Mouse (Mus musculus): ENCODE results near the gene Lsm2.
"Not testable (repeated sequence)": the region's sequence is repeated elsewhere in the genome, so short reads cannot be mapped to it uniquely, and the experiment has no call there.

Gene Lsm2

GRCm38 (mm10) chr17:34981690-34982180 lies at the start of gene Lsm2:
TSS of gene Lsm2 (plus strand) at chr17:34981862.
- DNase-seq (ENCODE audit: low read depth, low spot score): peak; percentile 92

- no peak for DNase-seq (ENCODE audit: low read depth, low spot score)
These were observed 49.4 kb upstream of the Lsm2 start for GRCm38 (mm10) chr17:34932287-34932686.

GRCm38 (mm10) chr17:34934031-34934430 lies 47.6 kb upstream of the Lsm2 start:
- DNase-seq (ENCODE audit: low read depth, low spot score): no peak

GRCm38 (mm10) chr17:34934830-34935229 lies 46.8 kb upstream of the Lsm2 start:
- DNase-seq (ENCODE audit: low read depth, low spot score): no peak

GRCm38 (mm10) chr17:34937960-34938505 lies 43.6 kb upstream of the Lsm2 start:
- DNase-seq (ENCODE audit: low read depth, low spot score): no peak

GRCm38 (mm10) chr17:34941344-34942041 lies 40.2 kb upstream of the Lsm2 start:
- DNase-seq (ENCODE audit: low read depth, low spot score): no peak

- DNase-seq (ENCODE audit: low read depth, low spot score): no peak
These were observed 38.4 kb upstream of the Lsm2 start for GRCm38 (mm10) chr17:34943128-34943815.

GRCm38 (mm10) chr17:34944362-34944761 lies 37.3 kb upstream of the Lsm2 start:
- DNase-seq (ENCODE audit: low read depth, low spot score): no peak

GRCm38 (mm10) chr17:34946486-34947140 lies 35.0 kb upstream of the Lsm2 start:
- DNase-seq (ENCODE audit: low read depth, low spot score): no peak

GRCm38 (mm10) chr17:34947606-34948005 lies 34.1 kb upstream of the Lsm2 start:
- no peak for DNase-seq (ENCODE audit: low read depth, low spot score)

GRCm38 (mm10) chr17:34948721-34949552 lies 32.7 kb upstream of the Lsm2 start:
- not testable (repeated sequence) for DNase-seq (ENCODE audit: low read depth, low spot score)

GRCm38 (mm10) chr17:34949553-34949969 lies 32.1 kb upstream of the Lsm2 start:
- DNase-seq (ENCODE audit: low read depth, low spot score): no peak

- DNase-seq (ENCODE audit: low read depth, low spot score): no peak
These were observed 30.9 kb upstream of the Lsm2 start for GRCm38 (mm10) chr17:34950514-34951455.

GRCm38 (mm10) chr17:34951636-34952377 lies 29.9 kb upstream of the Lsm2 start:
- DNase-seq (ENCODE audit: low read depth, low spot score): no peak

GRCm38 (mm10) chr17:34952378-34953040 lies 29.2 kb upstream of the Lsm2 start:
- DNase-seq (ENCODE audit: low read depth, low spot score): peak; percentile 89

GRCm38 (mm10) chr17:34953258-34953657 lies 28.4 kb upstream of the Lsm2 start:
- DNase-seq (ENCODE audit: low read depth, low spot score): no peak

- DNase-seq (ENCODE audit: low read depth, low spot score): no peak
These were observed 27.8 kb upstream of the Lsm2 start for GRCm38 (mm10) chr17:34953904-34954303.

GRCm38 (mm10) chr17:34954831-34955230 lies 26.8 kb upstream of the Lsm2 start:
- DNase-seq (ENCODE audit: low read depth, low spot score): no peak

- DNase-seq (ENCODE audit: low read depth, low spot score): no peak
These were observed 25.8 kb upstream of the Lsm2 start for GRCm38 (mm10) chr17:34955884-34956283.
